Mouse (Mus musculus) embryonic fibroblast, embryonic 13.5 days (primary cell): Measurements from ENCODE around the gene Agpat4. TPM values are rescaled to one million over a fixed set of nuclear protein-coding genes. Genes with fewer than 3 reads are reported as not detected.

Source experiments
- H3K27ac ChIP-seq: 2 replicates; pipeline ENCODE4 v1.5.1; 2012; ENCODE audit warnings: low read length, control low read depth, inconsistent platforms; ENCODE audit not compliant: insufficient read depth
- H3K4me1 ChIP-seq: 2 replicates; pipeline ENCODE4 v1.6.1; 2011; ENCODE audit warnings: low read length; ENCODE audit not compliant: control insufficient read depth, insufficient read depth
- H3K4me3 ChIP-seq: 2 replicates; pipeline ENCODE4 v1.5.1; 2011; ENCODE audit warnings: mild to moderate bottlenecking, control low read depth, low read length; ENCODE audit not compliant: insufficient read depth
- CTCF ChIP-seq: IDR thresholded peaks from 2 replicates; pipeline ENCODE4 v1.5.1; 2011; ENCODE audit warnings: mild to moderate bottlenecking, control low read depth, low read length, moderate library complexity, borderline replicate concordance; ENCODE audit not compliant: insufficient read depth
- POLR2A ChIP-seq: IDR thresholded peaks from 2 replicates; pipeline ENCODE4 v1.6.1; 2011; ENCODE audit warnings: low read depth, mild to moderate bottlenecking, control low read depth, low read length, moderate library complexity
- polyA plus RNA-seq: library from polyadenylated mRNA; stranded (reverse); fragments of >200 nt; gene quantifications from 2 replicates; pipeline ENCODE4 v1.2.4, GENCODE M21; 2011; ENCODE audit warnings: low read depth; ENCODE audit not compliant: missing spikeins, insufficient read length

Gene Agpat4
- polyA plus RNA-seq, 1 experiment = 37.0 TPM

DNA sequence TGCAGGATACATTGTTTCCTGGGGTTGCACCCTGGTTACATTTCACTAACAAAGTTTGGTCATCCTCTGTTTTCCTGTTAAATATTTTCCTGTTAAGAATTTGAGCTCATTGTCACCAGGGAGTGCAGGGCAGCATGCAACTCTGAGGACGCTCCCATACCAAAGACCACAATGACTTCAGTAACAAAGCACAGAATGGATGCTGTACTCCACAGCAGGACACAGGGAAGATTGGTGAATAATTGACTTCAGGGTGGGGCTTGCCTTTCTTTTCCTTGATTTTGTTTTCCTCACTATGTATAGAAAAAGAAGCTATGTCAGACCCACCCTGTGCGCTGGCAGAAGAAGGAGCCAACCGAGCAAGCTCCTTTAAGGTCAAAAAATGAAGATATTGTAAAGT, 38.2 kb downstream of the Agpat4 start:
- 0 out of 2 replicates have a peak, but pooled peaks cover 5% of the 10 kb centered on the region for H3K4me1 ChIP-seq
- no peak overlapping the region for H3K27ac ChIP-seq
- H3K4me3 ChIP-seq = no peak overlapping the region
- TF ChIP-seq POLR2A (no peak), CTCF (no peak)

DNA sequence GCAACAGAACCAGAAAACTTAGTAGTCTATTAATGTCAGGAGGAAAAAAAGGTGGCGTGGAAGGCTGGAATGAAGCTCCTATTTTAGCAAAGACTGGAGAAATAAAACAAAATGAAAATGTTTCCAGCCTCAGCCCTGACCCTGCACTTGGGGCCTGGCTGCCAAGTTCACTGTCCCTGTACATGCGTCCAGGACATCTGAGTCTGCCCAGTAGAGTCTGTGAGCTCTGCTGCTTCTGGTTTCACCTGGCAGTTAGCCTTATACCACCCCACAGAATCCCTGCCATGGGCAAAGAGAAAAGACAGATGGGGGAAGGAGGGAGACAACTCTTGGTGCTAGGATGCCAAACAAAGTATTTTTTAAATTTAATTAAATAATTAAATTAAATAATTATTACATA, 38.7 kb downstream of the Agpat4 start:
- TF ChIP-seq POLR2A (no peak), CTCF (no peak)
- Histone ChIP-seq H3K4me3 (no peak overlapping the region), H3K4me1 (peaks cover 5% of the 10 kb centered on the region; the same call in 1 of the 2 replicates), H3K27ac (no peak overlapping the region)

DNA sequence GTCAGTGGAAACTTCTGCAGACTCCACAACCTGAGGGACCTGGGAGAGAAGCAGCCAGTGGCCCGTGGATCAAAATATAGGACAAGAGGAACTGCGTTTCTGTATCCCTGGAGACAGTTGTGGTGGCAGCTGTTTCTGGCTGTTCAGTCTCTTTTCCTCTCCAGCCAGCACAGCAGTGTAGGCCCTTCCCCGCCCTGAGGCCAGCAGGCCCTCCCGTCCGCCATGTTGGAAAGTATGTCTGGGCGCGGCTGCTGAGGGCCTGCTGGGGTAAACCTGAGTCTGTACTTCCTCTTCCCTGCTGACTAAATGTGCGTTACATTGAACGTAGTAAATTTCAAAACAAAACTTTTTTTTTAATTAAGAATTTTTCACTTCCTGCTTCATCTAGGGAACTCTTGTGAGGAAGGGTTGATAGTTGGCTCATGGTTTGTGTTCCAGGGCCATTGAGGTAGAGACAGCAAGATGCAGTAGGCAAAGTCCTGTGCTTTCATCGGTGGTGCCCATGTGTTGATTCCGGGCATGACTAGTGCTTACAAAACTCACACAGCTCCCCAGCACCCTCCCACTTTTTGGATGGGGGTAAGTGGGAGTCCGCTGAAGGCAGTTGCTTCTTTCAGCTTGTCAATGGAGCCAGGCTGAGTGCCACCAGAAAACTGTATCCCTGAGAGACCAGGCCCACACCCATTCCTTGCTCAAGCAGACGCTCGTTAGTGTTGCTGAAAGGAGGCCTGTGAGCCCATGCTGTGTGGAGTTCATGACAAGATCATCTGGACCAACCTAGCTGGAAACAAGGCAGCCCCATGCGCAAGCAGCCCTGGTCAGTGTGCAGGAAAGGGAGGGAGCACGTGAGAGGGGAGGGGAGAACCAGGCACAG, 40.9 kb downstream of the Agpat4 start:
- peaks cover 9% of the 10 kb centered on the region; the same call in 1 of the 2 replicates for H3K4me1 ChIP-seq
- no peak for TF ChIP-seq POLR2A
- TF ChIP-seq CTCF = no peak
- H3K27ac ChIP-seq = no peak overlapping the region
- no peak overlapping the region for H3K4me3 ChIP-seq

DNA sequence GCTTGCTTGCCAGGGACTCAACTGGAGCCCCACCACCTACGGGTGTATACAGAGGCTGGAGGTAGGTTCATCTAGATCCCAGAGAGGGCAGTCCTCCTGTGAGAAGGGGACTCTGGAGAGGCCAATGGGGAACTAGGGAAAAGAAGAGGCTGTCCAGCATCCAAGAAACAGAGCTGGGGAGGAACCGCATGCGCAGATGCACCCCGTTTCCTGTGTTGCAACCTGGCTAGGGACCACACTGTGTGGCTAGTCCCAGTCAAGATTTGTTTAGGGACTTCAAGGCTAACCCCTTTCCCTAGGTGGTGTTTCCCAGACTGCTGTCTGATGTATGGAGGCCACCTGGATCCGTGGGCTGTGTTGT, 41.5 kb downstream of the Agpat4 start:
- H3K4me1 ChIP-seq = peaks cover 9% of the 10 kb centered on the region; the same call in 1 of the 2 replicates
- H3K27ac ChIP-seq = no peak overlapping the region
- TF ChIP-seq POLR2A = no peak
- no peak for TF ChIP-seq CTCF
- no peak overlapping the region for H3K4me3 ChIP-seq

DNA sequence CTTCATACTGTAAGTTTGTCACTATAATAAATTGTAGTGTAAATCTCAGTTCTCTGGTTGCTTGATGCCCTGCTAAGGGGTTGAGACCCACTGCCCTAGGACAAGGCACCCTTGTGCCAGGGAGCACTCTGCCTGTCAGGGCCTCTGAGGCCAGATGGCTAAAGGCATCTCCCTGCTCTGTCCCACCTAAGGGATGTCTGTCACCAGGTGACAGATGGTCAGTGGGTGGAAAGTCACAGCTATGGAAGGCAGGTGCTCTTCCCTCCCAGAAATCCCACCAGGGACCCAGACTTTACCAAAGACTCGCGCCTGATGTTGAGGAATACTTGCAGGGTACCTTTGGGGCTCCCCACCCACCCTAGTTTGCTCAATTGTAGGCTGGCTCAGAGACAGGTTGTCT, 42.0 kb downstream of the Agpat4 start:
- peaks cover 9% of the 10 kb centered on the region; the same call in 1 of the 2 replicates for H3K4me1 ChIP-seq
- TF ChIP-seq CTCF (no peak), POLR2A (no peak)

DNA sequence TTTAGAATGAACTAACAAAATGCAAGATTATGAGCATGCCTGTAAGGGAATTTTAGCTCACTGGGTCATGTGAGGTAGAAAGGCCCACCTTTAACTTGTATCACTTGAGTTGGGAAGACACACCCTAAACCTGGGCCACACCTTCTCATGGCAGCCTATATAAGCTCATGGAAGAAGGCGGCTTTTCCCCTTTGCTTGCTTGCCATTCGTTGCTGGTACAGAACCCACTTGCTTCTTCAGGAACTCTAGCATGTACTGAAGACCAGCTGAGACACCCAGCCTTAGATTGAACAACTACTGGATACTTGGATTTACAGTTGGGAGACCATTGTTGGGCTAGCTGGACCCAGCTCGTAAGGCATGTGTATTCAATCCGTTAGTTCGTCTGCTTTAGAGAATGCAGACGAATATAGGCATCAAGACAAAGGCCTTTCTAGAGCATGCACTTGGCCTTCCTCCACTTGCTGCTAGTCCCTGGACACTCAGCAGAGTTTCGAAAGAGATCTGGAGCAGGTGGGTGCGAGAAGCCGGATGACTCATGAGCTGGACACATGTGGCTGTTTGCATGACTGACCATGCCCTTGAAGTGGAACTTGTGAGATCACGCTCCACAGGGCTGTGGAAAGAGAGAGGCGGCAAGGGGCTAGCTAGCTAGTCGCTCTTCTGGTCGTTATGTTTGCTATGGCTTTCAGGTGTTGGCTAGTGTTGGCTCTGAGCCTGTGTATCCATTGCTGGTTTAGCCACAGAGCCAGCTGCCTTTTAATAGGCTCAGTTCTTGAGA, 42.7 kb downstream of the Agpat4 start:
- peaks cover 9% of the 10 kb centered on the region; the same call in 1 of the 2 replicates for H3K4me1 ChIP-seq
- H3K27ac ChIP-seq = no peak overlapping the region
- TF ChIP-seq CTCF (no peak), POLR2A (no peak)
- H3K4me3 ChIP-seq = no peak overlapping the region

More for the DNA sequence above, 42.0 kb downstream of the Agpat4 start:
- no peak overlapping the region for H3K27ac ChIP-seq
- H3K4me3 ChIP-seq = no peak overlapping the region

DNA sequence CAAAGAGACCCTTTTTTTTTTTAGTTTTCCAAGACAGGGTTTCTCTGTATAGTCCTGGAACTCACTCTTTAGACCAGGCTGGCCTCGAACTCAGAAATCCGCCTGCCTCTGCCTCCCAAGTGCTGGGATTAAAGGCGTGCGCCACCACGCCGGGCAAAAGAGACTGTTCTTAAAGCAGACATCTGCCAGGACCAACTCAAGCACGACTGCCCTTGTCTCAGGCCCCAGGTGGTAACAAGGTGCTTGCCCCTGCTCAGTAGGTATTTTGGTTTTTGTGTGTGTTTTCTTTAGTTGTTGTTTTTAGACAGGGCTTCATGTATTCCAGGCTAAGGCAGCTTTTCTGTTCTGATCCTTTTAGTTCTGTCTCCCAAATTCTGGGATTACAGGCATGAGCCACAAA, 43.4 kb downstream of the Agpat4 start:
- Histone ChIP-seq H3K4me1 (peaks cover 9% of the 10 kb centered on the region; the same call in 1 of the 2 replicates), H3K4me3 (no peak overlapping the region)
- TF ChIP-seq CTCF (no peak), POLR2A (no peak)

DNA sequence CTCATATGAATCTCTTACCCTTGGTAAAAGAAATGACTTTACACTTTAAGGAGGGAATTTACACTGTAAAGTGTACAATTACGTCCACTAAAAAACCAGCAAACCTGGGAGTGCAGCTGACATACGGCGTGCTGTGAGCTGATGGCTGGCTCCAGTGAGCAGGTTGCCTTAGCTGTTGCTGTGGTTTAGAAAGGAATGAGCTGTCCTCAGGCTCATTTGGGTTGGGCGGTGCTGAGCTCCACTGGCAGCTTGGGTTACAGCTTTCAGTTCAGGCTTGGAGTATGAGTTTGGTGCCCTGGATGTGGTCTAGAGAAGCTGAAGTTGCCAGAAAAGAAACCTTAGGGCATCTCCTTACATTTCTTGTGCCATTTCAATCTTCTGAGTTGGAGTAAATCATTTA, 44.3 kb downstream of the Agpat4 start:
- Histone ChIP-seq H3K27ac (no peak overlapping the region), H3K4me1 (peaks cover 9% of the 10 kb centered on the region; the same call in 1 of the 2 replicates), H3K4me3 (no peak overlapping the region)
- no peak for TF ChIP-seq POLR2A
- TF ChIP-seq CTCF = no peak

More for the DNA sequence above, 43.4 kb downstream of the Agpat4 start:
- no peak overlapping the region for H3K27ac ChIP-seq

DNA sequence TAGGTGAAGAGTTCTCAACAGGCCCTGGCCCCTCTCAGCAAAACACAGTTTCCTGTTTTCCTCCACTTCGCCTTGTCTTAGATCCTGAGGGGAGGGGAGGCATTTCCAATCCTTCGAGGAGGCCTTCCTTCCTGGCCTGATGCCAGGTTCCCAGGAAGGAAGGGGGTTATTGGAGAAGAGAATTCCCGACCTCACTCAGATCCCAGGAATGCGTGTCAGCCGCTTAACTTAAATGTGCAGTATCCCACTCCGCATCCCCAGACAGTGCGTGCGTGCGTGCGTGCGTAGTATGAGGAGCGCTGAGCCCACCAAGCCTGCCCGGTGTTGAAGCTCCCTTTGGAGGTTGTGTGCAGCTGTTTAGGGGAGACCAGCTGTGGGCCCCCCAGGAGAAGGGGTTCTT, 44.9 kb downstream of the Agpat4 start:
- TF ChIP-seq POLR2A = no peak
- no peak for TF ChIP-seq CTCF
- H3K4me3 ChIP-seq = no peak overlapping the region
- H3K27ac ChIP-seq = peak overlapping the region; percentile 3; the same call in 1 of the 2 replicates
- H3K4me1 ChIP-seq = peaks cover 9% of the 10 kb centered on the region; the same call in 1 of the 2 replicates

DNA sequence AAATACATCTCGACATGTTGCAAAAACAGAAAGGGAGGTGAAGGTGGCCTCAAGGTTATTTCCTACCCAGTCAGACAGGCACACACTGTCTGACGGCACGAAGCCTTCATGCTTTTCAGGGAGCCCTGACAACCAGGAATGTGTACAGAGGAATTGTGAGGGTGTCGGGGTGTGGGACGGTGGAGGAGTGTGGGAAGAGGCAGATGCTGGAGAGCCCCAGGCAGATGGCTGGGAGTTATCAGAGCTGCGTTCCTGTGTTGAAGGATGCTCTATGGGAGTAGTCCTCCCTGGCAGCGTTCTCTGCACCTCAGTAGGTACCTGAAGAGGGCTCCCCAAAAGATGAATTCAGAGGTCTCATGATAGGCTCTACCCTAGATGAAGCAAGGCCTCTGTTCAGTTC, 45.4 kb downstream of the Agpat4 start:
- H3K27ac ChIP-seq = no peak overlapping the region
- H3K4me1 ChIP-seq = peaks cover 9% of the 10 kb centered on the region; the same call in 1 of the 2 replicates
- TF ChIP-seq POLR2A = no peak
- no peak overlapping the region for H3K4me3 ChIP-seq
